31 mouse cellular contexts compared by ENCODE assay signal in the genomic region with DNA sequence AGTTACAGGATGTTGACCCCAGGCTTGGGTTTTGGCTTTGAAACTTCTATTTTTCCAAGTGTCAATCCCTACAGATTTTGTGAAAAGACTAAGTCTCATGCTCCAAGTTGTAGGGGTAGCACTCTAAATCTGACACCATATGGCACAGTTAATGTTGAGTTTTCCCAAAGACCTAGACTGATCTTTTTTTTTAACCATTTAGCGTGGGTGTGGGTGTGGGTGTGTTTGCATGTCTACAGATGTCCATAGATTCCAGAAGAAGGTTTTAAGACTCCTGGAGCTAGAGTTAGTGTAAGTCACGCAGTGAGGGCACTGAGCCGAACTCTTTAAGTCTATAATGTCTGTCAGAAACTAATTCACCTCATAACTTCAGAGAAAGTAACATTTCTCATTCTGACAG. TPM values are rescaled to one million over a fixed set of nuclear protein-coding genes. Genes with fewer than 3 reads are reported as not detected.
A peak's percentile ranks its signal among the peaks of the same experiment; 100 is the strongest.
DNase-seq lines count a peak whose midpoint lies in the region; ATAC-seq and TF ChIP-seq lines count a peak whose summit lies in the region.
"Had no signal": no experiment of that assay in that cellular context is flagged by ENCODE, and none has a peak within 500 bp of the region (broad histone marks: within the 10 kb centered on the region; RNA-seq: fewer than 3 reads in every experiment).

No protein-coding gene starts in this region.

- no peak overlapping the region for H3K4me3 ChIP-seq in layer of hippocampus, adult 2 months
- H3K4me3 ChIP-seq in left cerebral cortex, adult 2 months, result no peak overlapping the region
- H3K4me3 ChIP-seq: embryonic facial prominence, embryonic 13.5 days; embryonic facial prominence, embryonic 15.5 days; erythroblast, embryonic 14.5 days; forebrain, embryonic 10.5 days; forebrain, embryonic 12.5 days had no signal

- TF ChIP-seq CTCF in layer of hippocampus, adult 2 months (conservative IDR thresholded peaks at IDR 0.05), result no peak
- no peak for TF ChIP-seq CTCF in left cerebral cortex, adult 2 months (IDR thresholded peaks at IDR 0.05)

- ATAC-seq in frontal cortex, adult (ENCODE audit: low TSS enrichment), result peak; percentile 41; the same call in 1 of the 2 replicates
- ATAC-seq: activated CD4-positive, CD25-positive, alpha-beta regulatory T cell, adult 4 months; CD4-positive, CD25-positive, alpha-beta regulatory T cell, adult 4 months; forebrain, embryonic 14.5 days; Patski had no signal

- no peak for DNase-seq in frontal cortex, postnatal 25 days (ENCODE audit: low spot score in 2 of 2)
- DNase-seq in layer of hippocampus, adult 2 months (ENCODE audit: low spot score in 2 of 2), result no peak
- no peak for DNase-seq in layer of hippocampus, adult 11-12 months (ENCODE audit: low spot score)
- no peak for DNase-seq in left cerebral cortex, adult 2 months (ENCODE audit: extremely low spot score in 1 of 2, low spot score in 2 of 2)
- DNase-seq in left cerebral cortex, postnatal 14 days (ENCODE audit: low spot score in 2 of 2), result no peak
- DNase-seq in brain, adult 2 months (ENCODE audit: low read depth, low spot score), result peak; percentile 75
- no peak for DNase-seq in kidney, adult 18-20 months
- DNase-seq: adrenal gland, adult 8-10 months; adrenal gland, postnatal 14 days; adrenal gland, postnatal 36 days; B cell, adult 2 months; cerebellum, adult 11 months; cerebellum, adult 18-20 months; cerebellum, adult 8-10 months; cerebellum, adult 9-11 months; cerebellum, postnatal 14 days; cerebellum, postnatal 36 days; embryo, embryonic 11 days had no signal

- intact Hi-C loops in left cerebral cortex, adult 2 months (cut with DNase I), result no loop called here
- intact Hi-C loops in left cerebral cortex, postnatal 14 days (cut with DNase I), result no loop called here

- H3K27ac ChIP-seq in layer of hippocampus, adult 2 months, result peak overlapping the region; percentile 25; the same call in 1 of the 2 replicates
- H3K27ac ChIP-seq in left cerebral cortex, adult 2 months, result peak overlapping the region; percentile 54; the same call in 1 of the 2 replicates
- H3K27ac ChIP-seq: embryonic facial prominence, embryonic 13.5 days; embryonic facial prominence, embryonic 15.5 days; forebrain, embryonic 10.5 days; forebrain, embryonic 12.5 days had no signal

RNA-seq across cellular contexts. Expression of gene Cog2, which starts 12.1 kb away (rescaled TPM):
- 10 to 100 TPM; 45.3 to 49.0 TPM for total RNA-seq in layer of hippocampus, adult 2 months (2021)
- total RNA-seq in left cerebral cortex, adult 2 months (2021), result 10 to 100 TPM; 35.1 to 46.5 TPM
- total RNA-seq in left cerebral cortex, postnatal 14 days (2021), result 10 to 100 TPM; 30.4 to 32.1 TPM

RNA-seq across cellular contexts. Expression of gene Agt, which starts 36.9 kb away (rescaled TPM):
- 10 to 100 TPM; 29.9 to 33.9 TPM for total RNA-seq in layer of hippocampus, adult 2 months (2021)
- 10 to 100 TPM; 13.3 to 17.8 TPM for total RNA-seq in left cerebral cortex, adult 2 months (2021)
- total RNA-seq in left cerebral cortex, postnatal 14 days (2021), result 10 to 100 TPM; 13.3 to 20.7 TPM
- total RNA-seq: CH12.LX, G1E had no signal

RNA-seq across cellular contexts. Expression of gene Capn9, which starts 43.3 kb away (rescaled TPM):
- under 1 TPM; 0.34 to 0.79 TPM for total RNA-seq in layer of hippocampus, adult 2 months (2021)
- total RNA-seq in left cerebral cortex, adult 2 months (2021), result not detected
- total RNA-seq in left cerebral cortex, postnatal 14 days (2021), result not detected
- total RNA-seq: adrenal gland, postnatal 14 days; CH12.LX; common myeloid progenitor, adult 5-6 weeks; G1E had no signal
